Mouse (Mus musculus) frontal cortex, postnatal 10 days (tissue): ENCODE data around the gene BC117090.
"Not testable (repeated sequence)": the region's sequence is repeated elsewhere in the genome, so short reads cannot be mapped to it uniquely, and the experiment has no call there.

Source experiments
- DNase-seq, 2 experiments: peaks; one replicate each; pipeline ENCODE4 v3.0.0; 2022; ENCODE audit warnings: low spot score in 2 of 2, mixed read lengths in 1 of 2

BC117090 gene

DNA sequence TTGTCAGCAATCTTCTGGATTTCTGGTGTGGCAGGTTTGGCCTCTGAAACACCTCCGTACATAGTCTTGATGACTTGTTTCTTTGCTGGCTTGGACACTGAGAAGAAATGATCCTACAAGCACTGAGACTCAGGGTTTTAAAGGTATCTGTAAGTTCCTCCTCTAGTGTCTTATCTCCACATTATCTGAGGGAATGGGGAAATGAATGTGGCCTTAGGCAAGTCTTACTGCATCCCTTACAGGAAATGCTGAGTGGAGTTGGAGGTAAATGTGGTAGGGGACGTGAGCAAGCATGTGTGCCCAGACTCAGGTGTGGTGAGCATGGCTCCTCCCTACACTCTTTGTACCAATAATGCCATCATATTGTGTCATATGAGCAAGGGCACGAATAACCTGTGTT, at the start of gene BC117090:
TSS of gene BC117090 (minus strand) at position 101 of the 400 bp plus-strand sequence.
- no peak for DNase-seq

DNA sequence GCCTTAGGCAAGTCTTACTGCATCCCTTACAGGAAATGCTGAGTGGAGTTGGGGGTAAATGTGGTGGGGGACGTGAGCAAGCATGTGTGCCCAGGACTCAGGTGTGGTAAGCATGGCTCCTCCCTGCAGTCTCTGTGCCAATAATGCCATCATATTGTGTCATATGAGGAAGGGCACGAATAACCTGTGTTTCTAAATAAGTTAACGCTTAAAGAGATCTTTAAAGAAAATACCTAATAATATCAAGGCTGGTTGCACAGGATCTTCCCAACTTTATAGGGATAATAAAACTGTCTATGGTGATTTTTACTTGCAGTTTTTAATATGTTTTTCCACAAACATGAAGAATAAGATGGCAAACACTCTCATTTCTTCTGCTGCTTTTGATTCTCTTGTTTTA, 33.5 kb upstream of the BC117090 start, which contains the start of gene BC100530:
TSS of gene BC100530 (minus strand) at position 101 of the 400 bp plus-strand sequence.
- DNase-seq, result not testable (repeated sequence)

DNA sequence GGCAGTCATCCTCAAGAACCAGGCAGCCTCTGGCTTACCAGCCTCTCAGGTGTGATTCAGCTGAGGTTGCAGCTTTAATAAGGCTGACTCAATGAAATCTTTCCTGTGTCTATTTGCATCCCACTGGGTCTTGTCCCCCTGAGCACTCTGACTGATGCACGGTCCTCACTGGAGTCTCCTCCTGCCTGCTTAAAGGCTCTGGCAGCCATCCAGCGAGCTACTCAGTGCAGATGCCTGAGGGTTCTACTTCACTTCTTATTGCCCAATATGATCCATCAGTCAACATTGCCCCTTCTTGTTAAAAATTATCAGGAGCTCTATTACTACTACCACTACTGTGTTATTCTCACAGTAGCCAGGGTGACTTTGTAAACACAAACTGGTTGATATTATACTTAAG, 3.0 kb upstream of the BC117090 start:
- DNase-seq, result no peak

DNA sequence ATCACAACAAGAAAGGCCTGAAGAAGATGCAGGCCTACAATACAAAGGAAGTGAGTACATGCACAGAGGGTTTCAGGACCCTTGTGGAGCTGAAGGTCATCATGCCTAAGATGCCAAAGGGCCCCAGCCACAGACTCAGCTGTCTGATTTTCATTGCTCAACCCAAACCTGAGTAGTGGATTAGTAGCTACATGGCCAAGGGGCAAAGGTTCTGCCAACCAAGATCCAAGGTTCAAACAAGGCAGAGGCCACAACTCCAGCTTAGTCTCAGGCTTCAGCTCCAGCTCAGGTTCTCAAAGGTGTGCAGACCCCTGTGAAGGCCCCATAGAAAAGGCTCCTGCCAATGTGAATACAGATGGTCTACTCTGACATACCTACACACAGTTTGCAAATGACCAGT, 14.8 kb downstream of the BC117090 start:
- DNase-seq, result no peak

DNA sequence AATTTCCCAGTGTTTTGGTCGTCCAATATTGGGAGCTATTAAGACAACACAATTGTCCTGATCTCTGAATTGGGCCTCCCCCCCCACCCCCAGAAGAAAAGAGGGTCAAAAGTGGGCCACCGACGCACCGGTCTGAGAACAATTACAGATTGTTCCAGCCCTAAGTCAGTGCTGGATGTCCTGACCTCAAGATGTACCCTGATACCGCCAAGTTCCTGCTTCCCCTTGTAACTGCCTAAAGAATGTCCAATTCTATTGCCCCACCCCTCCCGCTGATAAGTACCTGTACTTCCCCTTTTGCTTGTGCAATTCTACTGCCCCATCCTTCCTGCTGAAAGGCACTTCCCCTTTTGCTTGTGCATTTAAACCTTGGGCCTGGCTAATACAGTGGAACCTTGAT, 18.0 kb downstream of the BC117090 start:
- not testable (repeated sequence) for DNase-seq

DNA sequence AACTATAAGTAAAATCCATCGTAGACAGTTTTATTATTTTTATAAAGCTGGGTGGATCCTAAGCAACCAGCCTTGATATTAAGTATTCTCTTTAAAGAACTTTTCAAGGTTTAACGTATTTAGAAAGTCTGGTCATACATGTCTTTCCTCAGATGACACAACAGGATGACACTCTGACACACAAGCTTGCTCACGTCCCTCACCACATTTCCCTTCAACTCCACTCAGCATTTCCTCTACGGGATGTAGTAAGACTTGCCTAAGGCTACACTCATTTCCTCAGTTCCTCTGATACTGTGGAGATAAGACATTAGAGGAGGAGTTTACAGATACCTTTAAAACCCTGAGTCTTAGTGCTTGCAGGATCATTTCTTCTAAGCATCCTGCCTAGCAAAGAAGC, 26.5 kb downstream of the BC117090 start:
- no peak for DNase-seq

DNA sequence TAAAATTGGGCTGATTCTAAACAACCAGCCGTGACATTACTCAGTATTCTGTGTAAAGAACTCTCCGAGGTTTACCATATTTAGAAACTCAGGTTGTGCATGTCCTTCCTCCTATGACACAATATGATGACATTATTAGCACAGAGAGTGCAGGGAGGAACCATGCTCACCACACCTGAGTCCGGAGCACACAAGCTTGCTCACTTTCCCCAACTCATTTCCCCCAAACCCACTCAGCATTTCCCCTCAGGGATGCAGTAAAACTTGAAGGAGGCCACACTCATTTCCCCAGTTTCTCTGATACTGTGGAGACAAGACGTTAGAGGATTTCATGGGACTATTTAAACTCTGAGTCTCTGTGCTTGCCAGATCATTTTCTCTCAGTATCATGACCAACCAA, 45.0 kb downstream of the BC117090 start:
- no peak for DNase-seq

DNA sequence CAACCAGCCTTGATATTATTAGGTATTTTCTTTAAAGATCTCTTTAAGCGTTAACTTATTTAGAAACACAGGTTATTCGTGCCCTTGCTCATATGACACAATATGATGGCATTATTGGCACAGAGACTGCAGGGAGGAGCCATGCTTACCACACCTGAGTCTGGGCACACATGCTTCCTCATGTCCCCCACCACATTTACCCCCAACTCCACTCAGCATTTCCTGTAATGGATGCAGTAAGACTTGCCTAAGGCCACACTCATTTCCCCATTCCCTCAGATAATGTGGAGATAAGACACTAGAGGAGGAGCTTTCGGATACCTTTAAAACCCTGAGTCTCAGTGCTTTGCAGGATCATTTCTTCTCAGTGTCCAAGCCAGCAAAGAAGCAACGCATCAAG, 57.3 kb downstream of the BC117090 start, which contains the start of gene Stfa1:
TSS of gene Stfa1 (plus strand) at position 156 of the 400 bp plus-strand sequence.
- DNase-seq, result not testable (repeated sequence)
